Mouse (Mus musculus) small intestine, adult 2 months (tissue): Measurements from ENCODE around the gene Lrrc43.

ENCODE experiments used
- CTCF ChIP-seq: fragments of 200-500 bp; IDR thresholded peaks from 2 replicates; pipeline ENCODE4 v1.5.1; 2012; ENCODE audit warnings: low read depth, mild to moderate bottlenecking, control low read depth, inconsistent platforms, low read length, moderate library complexity, mixed read lengths; ENCODE audit not compliant: insufficient replicate concordance, insufficient read length; ENCODE audit errors: extremely low read depth
- POLR2A ChIP-seq: fragments of 200-500 bp; IDR thresholded peaks from 2 replicates; pipeline ENCODE4 v1.6.1; 2012; ENCODE audit warnings: low read depth, mild to moderate bottlenecking, control low read depth, inconsistent platforms, low read length, moderate library complexity

DNA sequence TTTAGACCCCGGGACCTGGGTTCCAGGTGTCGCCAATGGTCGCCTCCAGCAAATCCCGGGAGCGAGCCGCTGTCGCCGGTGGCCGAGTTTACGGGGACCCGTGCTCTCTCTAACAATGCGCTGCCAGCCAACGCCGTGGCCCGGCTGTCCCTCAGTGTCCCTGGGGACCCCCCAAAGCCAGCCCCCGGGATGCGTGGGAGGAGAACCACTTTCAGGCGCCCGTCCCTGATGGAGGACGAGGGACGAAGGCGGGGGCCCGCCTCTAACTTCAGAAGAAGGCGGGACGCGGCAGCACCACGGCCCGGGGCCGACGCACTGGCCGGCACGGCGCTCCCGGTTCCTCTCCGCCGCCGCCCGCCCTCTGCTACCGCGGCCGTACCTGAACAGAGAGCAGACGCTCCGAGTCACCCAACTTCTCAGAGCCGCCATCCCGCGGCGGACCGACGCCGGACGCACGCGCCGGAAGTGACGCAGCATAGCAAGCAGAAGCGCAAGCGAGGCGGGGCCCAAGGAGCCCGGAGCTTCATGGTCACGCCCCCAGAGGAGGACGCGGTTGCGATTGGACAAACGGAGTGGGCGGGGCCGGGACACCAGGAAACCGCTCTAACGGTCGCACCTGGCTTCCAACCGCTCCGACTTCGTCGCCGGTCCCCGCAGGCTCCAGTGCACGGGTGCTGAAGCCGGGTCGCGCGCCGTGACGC, 34.7 kb downstream of the Lrrc43 start, which contains the start of gene Diablo:
- no peak for TF ChIP-seq CTCF
- TF ChIP-seq POLR2A, result peak; percentile 96
